Mouse (Mus musculus): Measurements from ENCODE around the gene Sephs1. TPM values are rescaled to one million over a fixed set of nuclear protein-coding genes. Genes with fewer than 3 reads are reported as not detected.

Gene Sephs1
- polyA plus RNA-seq (2015; fragmentation: Illumina TruSeq; extraction: RNeasy Lipid Tissue Mini Kit (QIAGEN cat#74804); ENCODE audit: insufficient read depth, low replicate concordance), result 31.9 TPM

GRCm38 (mm10) chr2:4881350-4882248 is at the start of gene Sephs1:
Sephs1 (plus strand) TSS chr2:4881564.

DNA sequence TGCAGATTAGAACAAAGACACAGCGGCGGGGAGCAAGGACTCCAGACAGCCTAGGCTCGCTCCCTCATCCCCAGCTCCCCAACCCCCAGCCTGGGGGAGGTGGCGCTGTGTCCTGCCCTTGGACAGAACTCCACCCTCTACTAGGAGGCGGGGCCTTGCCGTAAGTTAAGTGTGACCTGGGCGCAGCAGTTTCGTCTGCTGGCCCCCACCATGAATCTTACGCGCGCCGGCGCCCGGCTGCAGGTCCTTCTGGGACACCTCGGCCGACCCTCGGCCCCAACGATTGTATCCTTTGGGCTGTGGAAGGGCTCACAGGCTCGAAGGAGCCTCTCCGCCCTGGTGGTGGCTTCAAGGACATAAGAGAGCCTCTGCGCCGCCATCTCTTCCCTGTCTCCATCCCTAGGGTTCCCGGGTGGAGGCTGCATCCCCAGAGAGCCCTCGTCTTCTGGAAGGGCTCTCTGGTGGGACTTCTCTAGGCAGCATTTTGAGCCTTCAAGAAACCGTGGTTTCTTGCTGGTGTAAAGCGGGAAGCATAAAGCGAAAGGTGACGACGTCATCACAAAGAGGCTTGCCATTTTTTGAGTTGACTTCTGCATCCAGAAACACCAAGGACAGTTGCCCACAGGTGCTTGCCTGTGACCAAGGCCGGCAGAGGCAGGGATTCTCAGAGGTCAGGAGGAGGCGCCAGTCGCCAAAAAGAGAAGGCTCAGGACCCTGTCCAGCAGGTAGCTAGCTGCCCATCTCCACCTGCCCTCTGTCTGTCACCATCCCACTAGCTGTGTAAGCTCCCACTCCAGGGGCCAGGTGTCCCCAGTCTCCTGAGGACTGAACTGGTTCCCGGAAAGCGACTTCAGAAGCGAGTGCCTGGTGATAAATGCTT is 37.7 kb downstream of the Sephs1 start, which contains the start of gene Phyh:
Gene Phyh, plus strand, starts transcription at position 160 of the 880 bp plus-strand sequence.

Other genes with a start within 250 kb of the Sephs1 start
- 60.3 TPM for gene Prpf18, start 229.5 kb upstream of the Sephs1 start, polyA plus RNA-seq (2015; fragmentation: Illumina TruSeq; extraction: RNeasy Lipid Tissue Mini Kit (QIAGEN cat#74804); ENCODE audit: insufficient read depth, low replicate concordance)
- gene Bend7, start 163.7 kb upstream of the Sephs1 start, polyA plus RNA-seq (2015; fragmentation: Illumina TruSeq; extraction: RNeasy Lipid Tissue Mini Kit (QIAGEN cat#74804); ENCODE audit: insufficient read depth, low replicate concordance), result 1.1 TPM
- gene Phyh, start 37.5 kb downstream of the Sephs1 start, polyA plus RNA-seq (2015; fragmentation: Illumina TruSeq; extraction: RNeasy Lipid Tissue Mini Kit (QIAGEN cat#74804); ENCODE audit: insufficient read depth, low replicate concordance), result 77.1 TPM
- gene Ucma, start 94.6 kb downstream of the Sephs1 start, polyA plus RNA-seq (2015; fragmentation: Illumina TruSeq; extraction: RNeasy Lipid Tissue Mini Kit (QIAGEN cat#74804); ENCODE audit: insufficient read depth, low replicate concordance), result not detected
- 8.5 TPM for gene Mcm10, start 131.2 kb downstream of the Sephs1 start, polyA plus RNA-seq (2015; fragmentation: Illumina TruSeq; extraction: RNeasy Lipid Tissue Mini Kit (QIAGEN cat#74804); ENCODE audit: insufficient read depth, low replicate concordance)
- gene Optn, start 182.5 kb downstream of the Sephs1 start, polyA plus RNA-seq (2015; fragmentation: Illumina TruSeq; extraction: RNeasy Lipid Tissue Mini Kit (QIAGEN cat#74804); ENCODE audit: insufficient read depth, low replicate concordance), result 15.4 TPM

All from spleen, adult 10 weeks (tissue).